Mouse (Mus musculus): ENCODE results near the gene Gm10974.

DNA sequence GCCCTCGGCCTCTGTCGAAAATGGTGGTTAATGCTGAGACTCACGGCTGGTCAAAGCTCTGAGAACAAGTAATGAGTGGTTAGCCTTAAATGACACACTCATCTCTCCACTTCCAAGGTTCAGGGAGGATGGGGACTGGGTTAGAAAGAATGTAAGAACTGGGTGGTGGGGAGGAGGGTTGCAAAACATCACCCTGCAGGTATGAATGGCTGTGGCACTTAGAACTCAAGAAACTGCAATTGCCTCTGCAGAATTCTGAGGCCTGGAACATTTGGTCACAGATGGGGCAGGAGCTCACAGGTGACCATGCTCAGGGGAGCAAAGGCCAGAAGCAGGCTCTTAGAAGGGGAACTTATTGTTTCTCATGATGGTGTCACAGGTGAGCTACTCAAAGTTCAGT lies 7.2 kb upstream of the Gm10974 start:
- TF ChIP-seq CTCF (IDR thresholded peaks at IDR 0.05; ENCODE audit: insufficient read depth, low read depth, low read length) (no peak), POLR2A (IDR thresholded peaks at IDR 0.05; ENCODE audit: insufficient read depth, low read depth, low read length) (no peak)

Data from olfactory bulb, adult 2 months (tissue).